Mouse (Mus musculus) forebrain, embryonic 11.5 days (tissue): ENCODE results near the gene Gm28308. TPM values are rescaled to one million over a fixed set of nuclear protein-coding genes. Genes with fewer than 3 reads are reported as not detected.
A peak's percentile ranks its signal among the peaks of the same experiment; 100 is the strongest.

Experiments used
- ATAC-seq: fragments of 200-750 bp; cut with Nextera tagmentation; replicated peaks from 2 replicates; pipeline ENCODE4 v1.8.0; 2017; ENCODE audit warnings: moderate TSS enrichment; ENCODE audit not compliant: low FRiP score
- DNase-seq: peaks from one replicate; pipeline ENCODE4 v3.0.0-alpha.2; 2017; ENCODE audit warnings: low spot score
- H3K27ac ChIP-seq: fragments of 300-500 bp; sonication (generic); 2 replicates; pipeline ENCODE4 v1.5.1; 2014; ENCODE audit warnings: low read depth, low read length
- H3K27me3 ChIP-seq: fragments of 300-500 bp; sonication (generic); 2 replicates; pipeline ENCODE4 v1.6.1; 2014; ENCODE audit warnings: mild to moderate bottlenecking, low read length, mixed read lengths; ENCODE audit not compliant: control insufficient read depth, insufficient read depth
- H3K36me3 ChIP-seq: fragments of 300-500 bp; sonication (generic); 2 replicates; pipeline ENCODE4 v1.6.1; 2014; ENCODE audit warnings: mild to moderate bottlenecking, low read length, moderate library complexity, mixed read lengths; ENCODE audit not compliant: control insufficient read depth, insufficient read depth
- H3K4me1 ChIP-seq: fragments of 300-500 bp; sonication (generic); replicated peaks from 2 replicates; pipeline ENCODE4 v1.6.1; 2014; ENCODE audit warnings: low read length, mixed read lengths; ENCODE audit not compliant: control insufficient read depth, insufficient read depth
- H3K4me2 ChIP-seq: fragments of 300-500 bp; sonication (generic); 2 replicates; pipeline ENCODE4 v1.6.1; 2014; ENCODE audit warnings: low read depth, mild to moderate bottlenecking, low read length, moderate library complexity, mixed read lengths; ENCODE audit not compliant: severe bottlenecking
- H3K4me3 ChIP-seq: fragments of 300-500 bp; sonication (generic); 2 replicates; pipeline ENCODE4 v1.5.1; 2014; ENCODE audit warnings: low read depth, low read length
- H3K9ac ChIP-seq: fragments of 300-500 bp; sonication (generic); 2 replicates; pipeline ENCODE4 v1.6.1; 2014; ENCODE audit warnings: low read length
- H3K9me3 ChIP-seq: fragments of 300-500 bp; sonication (generic); 2 replicates; pipeline ENCODE4 v1.6.1; 2016; ENCODE audit warnings: low read length, mixed read lengths; ENCODE audit not compliant: control insufficient read depth
- WGBS: fragments of 180-500 bp; shearing (Covaris S2); extraction: QIAGEN DNeasy Blood & Tissue Kit; methylation state at CpG from one replicate; pipeline ENCODE4 v1.1.7; 2014; 5-methylcytosine and 5-hydroxymethylcytosine counted together
- polyA plus RNA-seq: library from polyadenylated mRNA; unstranded; fragments of >200 nt; fragmentation: Nextera tagmentation; extraction: Ambion mirVana; gene quantifications from 2 replicates; pipeline ENCODE4 v1.2.1, GENCODE M21; 2014

Gene Gm28308
- polyA plus RNA-seq, 1 experiment from 2014 or later: not detected

DNA sequence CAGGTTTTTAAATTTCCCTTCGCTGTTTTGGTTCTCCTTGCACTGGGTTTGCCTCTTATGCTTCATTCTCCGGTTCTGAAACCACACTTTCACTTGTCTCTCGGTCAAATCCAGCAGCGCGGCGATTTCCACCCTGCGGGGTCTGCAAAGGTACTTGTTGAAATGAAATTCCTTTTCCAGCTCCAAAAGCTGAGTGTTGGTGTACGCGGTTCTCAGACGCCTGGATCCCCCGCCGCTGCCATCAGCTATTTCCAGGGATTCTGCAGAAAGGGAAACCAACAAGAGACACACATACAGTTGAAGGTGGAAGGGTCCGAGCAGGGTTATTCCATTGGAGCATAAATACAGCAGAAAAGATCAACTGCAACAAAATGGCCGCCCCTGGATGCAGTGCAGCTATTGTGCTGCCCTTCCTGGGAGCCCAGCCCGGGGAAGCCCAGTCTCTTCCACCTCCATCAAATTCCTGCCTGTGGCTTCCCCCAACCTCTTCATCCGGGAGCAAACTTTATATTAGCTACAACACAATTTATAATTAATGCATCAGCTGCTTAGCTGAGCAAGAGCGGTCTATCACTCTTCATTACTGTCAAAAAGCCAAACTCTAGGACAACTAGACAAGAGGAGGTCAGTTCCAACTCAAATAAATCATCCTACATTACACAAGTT lies 49.6 kb downstream of the Gm28308 start:
- Histone ChIP-seq H3K36me3 (no peaks in the 10 kb centered on the region), H3K4me2 (no peak overlapping the region), H3K9ac (no peak overlapping the region), H3K4me3 (no peak overlapping the region), H3K4me1 (peaks cover 8% of the 10 kb centered on the region), H3K9me3 (no peaks in the 10 kb centered on the region), H3K27me3 (peaks cover 96% of the 10 kb centered on the region), H3K27ac (no peak overlapping the region)
- WGBS: 1% methylated on average over 17 of the region's 17 CpGs
- DNase-seq: peak; percentile 65
- no peak for ATAC-seq

DNA sequence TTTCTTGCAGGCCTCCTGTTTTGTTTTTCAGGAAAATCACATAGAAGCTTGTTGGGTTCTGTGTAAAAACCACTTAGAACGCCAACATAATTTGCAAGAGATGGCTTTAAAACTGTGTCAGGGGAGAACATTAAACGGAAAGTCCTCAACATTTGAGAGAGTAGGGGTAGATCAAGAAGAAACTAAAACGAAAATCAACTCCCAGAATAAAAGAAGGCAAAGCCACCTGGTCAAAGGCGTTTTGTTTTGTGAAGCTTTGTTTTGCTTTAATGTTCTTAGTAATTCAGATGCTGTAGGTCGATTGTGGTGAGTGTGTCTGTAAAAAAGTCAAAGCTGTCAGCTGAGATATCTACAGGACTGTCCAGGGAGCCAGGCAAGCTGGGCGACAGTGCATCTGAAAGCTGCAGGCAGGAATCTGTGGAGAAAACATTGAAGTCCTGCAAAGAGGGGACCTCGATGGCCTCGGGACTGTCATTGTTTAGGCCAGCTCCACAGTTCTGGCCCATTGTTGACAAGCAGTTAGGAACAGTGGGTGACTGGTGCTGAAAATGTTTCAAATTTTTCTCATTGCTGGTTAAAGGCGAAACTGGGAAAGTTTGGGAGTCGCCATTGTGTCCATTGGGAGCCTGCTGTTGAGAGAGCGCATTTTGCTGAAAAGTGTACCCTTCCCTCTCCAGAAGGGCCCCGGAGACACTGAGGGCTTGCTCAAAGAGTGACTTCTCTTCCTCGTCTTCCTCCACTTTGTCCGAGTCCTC lies 50.4 kb downstream of the Gm28308 start:
- under 1% methylated on average over 14 of the region's 14 CpGs for WGBS
- Histone ChIP-seq H3K4me2 (no peak overlapping the region), H3K27ac (no peak overlapping the region), H3K4me3 (no peak overlapping the region), H3K9ac (no peak overlapping the region), H3K36me3 (no peaks in the 10 kb centered on the region), H3K4me1 (peaks cover 9% of the 10 kb centered on the region), H3K27me3 (peaks cover 96% of the 10 kb centered on the region), H3K9me3 (no peaks in the 10 kb centered on the region)
- DNase-seq (peak; percentile 60), ATAC-seq (no peak)

DNA sequence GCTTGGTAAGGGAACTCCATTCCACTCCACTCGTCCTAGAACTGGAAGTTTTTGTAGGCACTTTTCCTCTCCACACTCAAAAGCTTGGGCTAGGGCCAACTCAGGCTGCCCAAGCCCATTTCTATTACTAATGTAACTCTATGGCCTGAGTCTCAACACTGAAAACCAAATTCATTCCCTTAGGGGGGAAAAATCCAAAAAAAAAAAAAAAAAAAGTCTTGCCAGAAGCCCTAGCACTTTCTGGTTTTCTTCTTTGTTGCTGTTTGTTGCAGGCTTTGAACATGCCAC lies 51.1 kb downstream of the Gm28308 start:
- Histone ChIP-seq H3K27ac (no peak overlapping the region), H3K4me2 (no peak overlapping the region), H3K4me3 (no peak overlapping the region), H3K4me1 (peaks cover 9% of the 10 kb centered on the region), H3K27me3 (peaks cover 96% of the 10 kb centered on the region), H3K9ac (no peak overlapping the region), H3K9me3 (no peaks in the 10 kb centered on the region), H3K36me3 (no peaks in the 10 kb centered on the region)
- DNase-seq (no peak), ATAC-seq (no peak)
- WGBS: 0% methylated on average over 1 of the region's 1 CpGs

DNA sequence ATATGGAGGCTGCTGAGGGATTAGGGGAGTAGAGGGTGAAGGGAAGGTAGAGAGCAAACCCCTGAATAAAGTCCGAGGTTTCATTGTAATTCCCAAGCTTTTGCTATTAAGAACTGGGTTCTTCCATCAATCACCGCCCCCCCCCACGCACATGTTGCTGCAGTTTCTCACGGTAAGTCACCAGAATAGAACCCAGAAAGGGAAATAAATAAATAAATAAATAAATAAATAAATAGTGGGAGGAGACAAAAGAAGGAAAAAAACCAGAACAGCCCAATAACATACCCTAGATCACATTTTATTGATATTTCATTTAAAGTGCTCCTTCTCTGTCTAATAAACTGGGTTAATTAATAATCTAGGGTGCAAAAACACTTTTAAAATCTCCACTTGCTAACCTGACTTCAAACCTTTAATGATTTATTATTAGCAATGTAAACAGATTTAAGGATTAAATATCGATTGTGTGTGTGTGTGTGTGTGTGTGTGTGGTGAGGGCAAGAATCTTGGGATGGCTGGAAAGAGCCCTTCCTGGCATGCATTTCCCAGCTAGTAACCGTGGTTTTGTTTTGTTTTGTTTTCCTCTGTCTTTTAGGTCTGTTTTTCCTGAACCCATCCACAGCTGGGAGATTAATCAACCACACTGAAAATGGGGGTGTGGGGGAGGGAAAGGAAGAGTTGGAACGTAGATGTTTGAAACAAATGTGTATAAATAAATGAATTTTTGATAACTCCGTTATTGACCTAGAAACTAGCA lies 51.6 kb downstream of the Gm28308 start:
- Histone ChIP-seq H3K27me3 (peaks cover 96% of the 10 kb centered on the region), H3K4me2 (no peak overlapping the region), H3K27ac (no peak overlapping the region), H3K36me3 (no peaks in the 10 kb centered on the region), H3K9ac (no peak overlapping the region), H3K4me1 (peaks cover 9% of the 10 kb centered on the region), H3K4me3 (no peak overlapping the region), H3K9me3 (no peaks in the 10 kb centered on the region)
- DNase-seq (peak; percentile 52), ATAC-seq (no peak)
- WGBS: 1% methylated on average over 8 of the region's 8 CpGs

DNA sequence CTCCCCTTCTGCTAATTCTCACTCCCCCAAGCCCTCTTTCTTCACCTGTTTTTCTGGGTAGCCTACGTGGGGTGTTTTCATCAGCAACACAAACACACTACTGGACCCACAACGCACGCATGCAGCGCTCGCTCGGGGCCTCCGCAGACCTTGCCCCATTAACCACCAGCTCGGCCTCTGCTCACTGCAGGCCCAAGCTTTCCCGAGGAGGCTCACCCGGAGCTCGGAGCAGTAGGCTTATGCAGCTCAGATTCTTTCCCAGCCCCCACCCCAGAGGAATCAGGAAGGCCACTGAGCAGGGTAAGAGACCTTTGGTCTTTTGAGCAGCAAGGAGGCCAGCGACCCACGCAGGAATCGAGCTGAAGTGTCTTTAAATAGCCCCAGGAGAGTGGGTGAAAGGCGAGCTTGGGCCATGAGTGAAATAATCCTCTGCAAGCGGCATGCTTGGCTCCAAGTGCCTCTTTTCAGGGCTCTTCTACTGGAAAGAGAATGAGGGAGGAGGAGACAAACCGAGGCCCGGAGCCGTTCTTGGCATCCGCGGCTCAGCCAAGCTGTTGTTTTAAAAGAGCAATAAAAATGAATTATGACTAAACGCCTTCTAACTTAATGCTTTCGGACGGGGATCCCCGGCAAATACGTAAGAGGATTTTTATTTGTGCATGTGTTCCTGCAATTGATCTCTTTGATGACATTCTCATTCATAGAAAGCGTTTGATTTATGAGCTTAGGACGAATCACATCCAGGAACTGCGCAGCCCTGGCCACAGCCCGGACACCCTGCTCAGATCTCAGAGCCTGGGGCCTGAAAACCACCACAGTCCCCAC lies 52.4 kb downstream of the Gm28308 start:
- Histone ChIP-seq H3K4me3 (no peak overlapping the region), H3K4me2 (no peak overlapping the region), H3K9ac (no peak overlapping the region)

DNA sequence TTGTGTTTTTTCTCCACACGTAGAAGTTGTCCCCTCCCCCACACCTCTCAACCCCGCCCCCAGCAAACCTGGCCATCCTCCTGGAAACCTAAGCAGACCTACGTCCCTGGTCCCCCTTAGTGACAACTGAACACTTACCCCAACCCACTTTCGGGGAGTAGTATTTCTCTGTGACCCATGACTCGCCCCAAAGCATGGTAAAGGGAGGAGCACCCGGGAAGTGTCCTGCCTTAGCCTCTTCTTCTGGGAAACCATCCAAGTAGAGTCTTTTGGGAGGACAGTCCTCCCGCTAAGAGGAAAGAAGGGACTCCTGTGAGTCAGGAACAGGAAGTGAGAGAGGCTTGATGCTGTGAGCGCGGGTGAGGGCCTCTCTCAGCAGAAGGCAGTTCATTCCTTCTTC lies 53.2 kb downstream of the Gm28308 start:
- no peak for DNase-seq
- no peak overlapping the region for H3K4me2 ChIP-seq

More for the DNA sequence above, 52.4 kb downstream of the Gm28308 start:
- no peak overlapping the region for H3K27ac ChIP-seq
- H3K27me3 ChIP-seq: peaks cover 96% of the 10 kb centered on the region
- peaks cover 9% of the 10 kb centered on the region for H3K4me1 ChIP-seq
- H3K36me3 ChIP-seq: no peaks in the 10 kb centered on the region
- DNase-seq: peak; percentile 62
- no peaks in the 10 kb centered on the region for H3K9me3 ChIP-seq
- ATAC-seq: no peak
- under 1% methylated on average over 30 of the region's 30 CpGs for WGBS

DNA sequence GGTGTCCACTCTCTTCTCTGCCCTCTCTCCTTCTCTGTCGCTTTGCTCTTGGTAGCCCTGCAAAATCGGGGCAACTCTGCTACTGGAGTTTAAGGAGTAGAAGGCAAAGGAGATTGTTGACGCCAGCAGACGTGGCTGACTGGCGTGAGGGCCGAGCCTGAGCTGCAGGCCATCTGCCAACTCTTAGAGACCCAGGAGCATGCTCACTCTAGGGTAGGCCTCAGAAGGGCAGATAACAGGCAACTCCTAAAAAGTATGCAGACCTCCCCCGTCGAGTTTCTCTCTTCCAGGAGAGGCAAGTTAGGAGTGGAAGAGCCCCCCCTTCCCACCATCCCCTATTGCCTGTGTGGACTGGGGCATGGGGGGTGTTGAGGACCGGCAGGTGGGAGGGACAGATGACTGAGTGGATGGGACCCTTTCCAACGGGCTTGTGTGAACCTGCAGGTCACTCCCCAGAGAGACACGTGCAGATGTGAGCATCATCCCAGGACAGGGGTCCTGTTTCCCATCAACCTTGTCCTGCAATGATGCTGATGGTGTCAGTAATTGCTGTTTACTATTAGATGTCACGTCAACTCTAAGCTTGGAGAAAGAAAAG lies 53.9 kb downstream of the Gm28308 start:
- Histone ChIP-seq H3K27me3 (peaks cover 96% of the 10 kb centered on the region), H3K27ac (no peak overlapping the region), H3K4me1 (peaks cover 9% of the 10 kb centered on the region), H3K4me2 (peak overlapping the region; percentile 99), H3K9ac (no peak overlapping the region), H3K36me3 (no peaks in the 10 kb centered on the region), H3K9me3 (no peaks in the 10 kb centered on the region), H3K4me3 (no peak overlapping the region; the same call in 1 of the 2 replicates)
- DNase-seq (no peak), ATAC-seq (no peak)
- WGBS: 3% methylated on average over 11 of the region's 12 CpGs

More for the DNA sequence above, 53.2 kb downstream of the Gm28308 start:
- H3K36me3 ChIP-seq: no peaks in the 10 kb centered on the region
- peaks cover 96% of the 10 kb centered on the region for H3K27me3 ChIP-seq
- H3K4me1 ChIP-seq: peaks cover 9% of the 10 kb centered on the region
- no peaks in the 10 kb centered on the region for H3K9me3 ChIP-seq
- no peak overlapping the region for H3K27ac ChIP-seq
- H3K4me3 ChIP-seq: no peak overlapping the region
- ATAC-seq: no peak
- 1% methylated on average over 9 of the region's 9 CpGs for WGBS
- no peak overlapping the region for H3K9ac ChIP-seq
